29 mouse cellular contexts compared by ENCODE assay signal in the genomic region with DNA sequence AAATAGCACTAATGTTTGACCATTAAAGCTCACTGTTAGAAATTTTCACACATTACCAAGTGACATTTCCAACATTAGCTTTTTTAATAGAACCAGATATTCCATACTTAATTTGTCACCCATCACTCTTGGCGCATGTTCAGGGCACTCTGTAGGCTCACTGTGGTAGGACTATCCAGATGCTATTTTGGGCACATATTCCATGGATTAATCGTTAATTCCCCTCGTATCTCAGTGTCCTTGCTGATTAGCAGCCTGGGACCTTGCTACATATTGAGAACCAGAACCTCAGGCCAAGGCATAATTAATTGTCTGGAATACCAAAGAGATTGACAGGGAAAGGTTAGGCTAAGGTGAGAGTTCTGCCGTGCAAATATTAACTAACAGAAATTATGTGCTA. TPM values are rescaled to one million over a fixed set of nuclear protein-coding genes. Genes with fewer than 3 reads are reported as not detected.
DNase-seq lines count a peak whose midpoint lies in the region; ATAC-seq and TF ChIP-seq lines count a peak whose summit lies in the region.
"Had no signal": no experiment of that assay in that cellular context is flagged by ENCODE, and none has a peak within 500 bp of the region (broad histone marks: within the 10 kb centered on the region; RNA-seq: fewer than 3 reads in every experiment).

No protein-coding gene starts in this region.

- no peak for TF ChIP-seq EP300 in stomach, postnatal 0 days (optimal IDR thresholded peaks at IDR 0.05)

- DNase-seq in heart, adult 18-20 months, result peak; percentile 59 to 66
- no peak for DNase-seq in heart, postnatal 14 days
- no peak for DNase-seq in stomach, postnatal 0 days (ENCODE audit: low spot score)
- no peak for DNase-seq in right cerebral cortex, adult 18-20 months
- DNase-seq: adrenal gland, adult 2 months; B cell, adult 2 months; cerebellum, adult 8-10 months; embryo, embryonic 11 days; gastrocnemius, postnatal 25 days; kidney, adult 8-10 months; kidney, postnatal 4 days; layer of hippocampus, adult 9-11 months; liver; lung, embryonic 14.5 days; lung, postnatal 14 days; midbrain, embryonic 14.5 days; right cerebral cortex, postnatal 14 days; thymus, postnatal 14 days had no signal

- no peak overlapping the region for H3K4me3 ChIP-seq in stomach, embryonic 15.5 days (replicated peaks)
- H3K4me3 ChIP-seq in stomach, postnatal 0 days (ENCODE audit: low read depth, low read length), result no peak overlapping the region
- no peak overlapping the region for H3K4me3 ChIP-seq in heart, embryonic 15.5 days
- H3K4me3 ChIP-seq: embryonic facial prominence, embryonic 12.5 days; hindbrain, embryonic 13.5 days; liver, embryonic 15.5 days had no signal

- H3K9me3 ChIP-seq in stomach, embryonic 15.5 days, result no peaks in the 10 kb centered on the region
- H3K9me3 ChIP-seq in stomach, postnatal 0 days (ENCODE audit: control insufficient read depth, low read length), result no peaks in the 10 kb centered on the region
- no peaks in the 10 kb centered on the region for H3K9me3 ChIP-seq in heart, embryonic 15.5 days (replicated peaks)
- H3K9me3 ChIP-seq: embryonic facial prominence, embryonic 12.5 days; liver, embryonic 15.5 days had no signal

- 67% methylated on average over 4 of the region's 4 CpGs for WGBS in stomach, embryonic 15.5 days
- WGBS in stomach, postnatal 0 days, result 50% methylated on average over 4 of the region's 4 CpGs
- WGBS in heart, embryonic 15.5 days, result 40% methylated on average over 4 of the region's 4 CpGs

- intact Hi-C loops in heart, postnatal 14 days (cut with DNase I), result no loop called here

- no peak overlapping the region for H3K27ac ChIP-seq in stomach, embryonic 15.5 days
- no peak overlapping the region for H3K27ac ChIP-seq in stomach, postnatal 0 days (replicated peaks)
- H3K27ac ChIP-seq in heart, embryonic 15.5 days, result peak overlapping the region; percentile 72
- H3K27ac ChIP-seq: embryonic facial prominence, embryonic 12.5 days; hindbrain, embryonic 13.5 days; kidney, postnatal 0 days; liver, embryonic 15.5 days had no signal

- no peak overlapping the region for H3K4me2 ChIP-seq in stomach, embryonic 15.5 days
- no peak overlapping the region for H3K4me2 ChIP-seq in stomach, postnatal 0 days (replicated peaks; ENCODE audit: low read depth)
- H3K4me2 ChIP-seq in heart, embryonic 15.5 days, result 0 out of 2 replicates have a peak overlapping the region, but pooled peaks have one; percentile 13
- H3K4me2 ChIP-seq: embryonic facial prominence, embryonic 12.5 days; hindbrain, embryonic 13.5 days; liver, embryonic 15.5 days; lung, embryonic 14.5 days had no signal

- no peaks in the 10 kb centered on the region for H3K36me3 ChIP-seq in stomach, embryonic 15.5 days
- H3K36me3 ChIP-seq in stomach, postnatal 0 days (ENCODE audit: control insufficient read depth, insufficient read depth, low read length), result no peaks in the 10 kb centered on the region
- H3K36me3 ChIP-seq in heart, embryonic 15.5 days, result no peaks in the 10 kb centered on the region
- H3K36me3 ChIP-seq: embryonic facial prominence, embryonic 12.5 days; hindbrain, embryonic 13.5 days; liver, embryonic 15.5 days had no signal

- H3K9ac ChIP-seq in stomach, embryonic 15.5 days, result no peak overlapping the region
- no peak overlapping the region for H3K9ac ChIP-seq in stomach, postnatal 0 days (ENCODE audit: low read length)
- H3K9ac ChIP-seq in heart, embryonic 15.5 days, result no peak overlapping the region
- H3K9ac ChIP-seq: embryonic facial prominence, embryonic 12.5 days; hindbrain, embryonic 13.5 days; liver, embryonic 15.5 days; lung, embryonic 14.5 days had no signal

- no peak for TF ChIP-seq CTCF in stomach, postnatal 0 days (IDR thresholded peaks at IDR 0.05; ENCODE audit: low read depth)

- no peaks in the 10 kb centered on the region for H3K4me1 ChIP-seq in stomach, embryonic 15.5 days
- no peaks in the 10 kb centered on the region for H3K4me1 ChIP-seq in stomach, postnatal 0 days (replicated peaks; ENCODE audit: control insufficient read depth, insufficient read depth)
- peaks cover 7% of the 10 kb centered on the region; the same call in 1 of the 2 replicates for H3K4me1 ChIP-seq in heart, embryonic 15.5 days (replicated peaks)
- H3K4me1 ChIP-seq: embryonic facial prominence, embryonic 12.5 days; hindbrain, embryonic 13.5 days; liver, embryonic 15.5 days had no signal

- peak; percentile 60; the same call in 1 of the 2 replicates for ATAC-seq in stomach, embryonic 15.5 days (ENCODE audit: insufficient read depth, low FRiP score, low read depth)
- no peak for ATAC-seq in stomach, postnatal 0 days (ENCODE audit: low FRiP score, low TSS enrichment)
- no peak; the same call in 1 of the 2 replicates for ATAC-seq in heart, embryonic 15.5 days (replicated peaks; ENCODE audit: insufficient number of reproducible peaks, insufficient read depth, low FRiP score, low read depth)
- ATAC-seq in CD4-positive, CD25-positive, alpha-beta regulatory T cell, adult 4 months, result no peak
- ATAC-seq: activated CD4-positive, CD25-positive, alpha-beta regulatory T cell, adult 4 months; intestine, embryonic 16.5 days had no signal

- H3K27me3 ChIP-seq in stomach, embryonic 15.5 days (replicated peaks), result no peaks in the 10 kb centered on the region
- no peaks in the 10 kb centered on the region for H3K27me3 ChIP-seq in stomach, postnatal 0 days (ENCODE audit: control insufficient read depth, insufficient read depth, low read length)
- no peaks in the 10 kb centered on the region for H3K27me3 ChIP-seq in heart, embryonic 15.5 days
- H3K27me3 ChIP-seq: CH12.LX; embryonic facial prominence, embryonic 12.5 days; hindbrain, embryonic 13.5 days; liver, embryonic 15.5 days had no signal

RNA-seq across cellular contexts. Expression of gene Sec24d, which starts 8.5 kb away (rescaled TPM):
- total RNA-seq in heart, adult 18-20 months (2021), result 10 to 100 TPM; 26.5 to 34.2 TPM
- 10 to 100 TPM; 43.5 to 54.0 TPM for total RNA-seq in heart, postnatal 14 days (2021)
- 97.6 and 106 TPM in 2 replicates for polyA plus RNA-seq in stomach, embryonic 15.5 days (2015; fragmentation: Nextera tagmentation; extraction: Ambion mirVana)
- polyA plus RNA-seq in stomach, postnatal 0 days (2015; fragmentation: Nextera tagmentation; extraction: Ambion mirVana), result 53.1 and 55.6 TPM in 2 replicates
- 61.9 and 75.0 TPM in 2 replicates for polyA plus RNA-seq in heart, embryonic 15.5 days (2015; fragmentation: Nextera tagmentation; extraction: Ambion mirVana)
- 10 to 100 TPM; 15.5 to 16.2 TPM for polyA plus RNA-seq in CD4-positive, CD25-positive, alpha-beta regulatory T cell, adult 4 months (2017; shearing (Covaris generic))

RNA-seq across cellular contexts. Expression of gene Synpo2, which starts 22.8 kb away (rescaled TPM):
- total RNA-seq in heart, adult 18-20 months (2021), result 10 to 100 TPM; 73.4 to 88.1 TPM
- 10 to 100 TPM; 62.0 to 65.2 TPM for total RNA-seq in heart, postnatal 14 days (2021)
- 28.0 and 33.2 TPM in 2 replicates for polyA plus RNA-seq in stomach, embryonic 15.5 days (2015; fragmentation: Nextera tagmentation; extraction: Ambion mirVana)
- polyA plus RNA-seq in stomach, postnatal 0 days (2015; fragmentation: Nextera tagmentation; extraction: Ambion mirVana), result 19.9 and 20.7 TPM in 2 replicates
- 11.9 and 15.1 TPM in 2 replicates for polyA plus RNA-seq in heart, embryonic 15.5 days (2015; fragmentation: Nextera tagmentation; extraction: Ambion mirVana)
- polyA plus RNA-seq in CD4-positive, CD25-positive, alpha-beta regulatory T cell, adult 4 months (2017; shearing (Covaris generic)), result under 1 TPM in 1 of 2 experiments, not detected in 1; 0.05 TPM
- total RNA-seq: monocyte, adult 5-6 weeks had no signal

Comparison
In these comparisons a context has a peak if more than half of its experiments do, and no peak if none do; other contexts are left out.
1. DNase-seq: peak in heart, adult 18-20 months (2 of 2); none in heart, postnatal 14 days (0 of 2), stomach, postnatal 0 days (single experiment) and right cerebral cortex, adult 18-20 months (single experiment).
2. RNA of gene Synpo2, which starts 22.8 kb away (polyA plus RNA-seq): 28.0 to 33.2 TPM in stomach, embryonic 15.5 days, 19.9 to 20.7 TPM in stomach, postnatal 0 days and 11.9 to 15.1 TPM in heart, embryonic 15.5 days; 0.05 TPM in CD4-positive, CD25-positive, alpha-beta regulatory T cell, adult 4 months; every median in the first group is over 10 times any median in the second.